Comparison of ENCODE assay signal across 8 mouse cellular contexts in genomic region chr4:119421921-119422293, GRCm38 (mm10). TPM values are rescaled to one million over a fixed set of nuclear protein-coding genes. Genes with fewer than 3 reads are reported as not detected.
DNase-seq lines count a peak whose midpoint lies in the region; ATAC-seq and TF ChIP-seq lines count a peak whose summit lies in the region.

No protein-coding gene starts in this region.

- dilution Hi-C loops in CH12.LX (cut with MboI; ENCODE audit: extremely low pct_ligation_motif_present, extremely low pct_unique_long_range_greater_than_20kb, low sequenced_read_pairs): no loop called here

- H3K27me3 ChIP-seq in heart, embryonic 13.5 days (replicated peaks): no peaks in the 10 kb centered on the region
- H3K27me3 ChIP-seq in CH12.LX (replicated peaks): no peaks in the 10 kb centered on the region
- H3K27me3 ChIP-seq in embryonic facial prominence, embryonic 13.5 days: no peaks in the 10 kb centered on the region
- no peaks in the 10 kb centered on the region for H3K27me3 ChIP-seq in hindbrain, embryonic 14.5 days (ENCODE audit: control insufficient read depth, insufficient read depth, low read length)
- H3K27me3 ChIP-seq in megakaryocyte, embryonic 14.5 days (replicated peaks): peaks cover 2% of the 10 kb centered on the region

- H3K4me3 ChIP-seq in heart, embryonic 13.5 days: peak overlapping the region; percentile 71
- H3K4me3 ChIP-seq in CH12.LX (replicated peaks in 1 of 3; ENCODE audit: low read depth in 2 of 3, low read length in 2 of 3, poor library complexity in 1 of 3): peak overlapping the region; percentile 74 to 85 (median 82)
- H3K4me3 ChIP-seq in embryonic facial prominence, embryonic 13.5 days: peak overlapping the region; percentile 63
- H3K4me3 ChIP-seq in hindbrain, embryonic 14.5 days (replicated peaks; ENCODE audit: low read length): peak overlapping the region; percentile 61
- H3K4me3 ChIP-seq in megakaryocyte, embryonic 14.5 days (replicated peaks): peak overlapping the region; percentile 94

- no peak for TF ChIP-seq POLR2A in CH12.LX (IDR thresholded peaks at IDR 0.05; ENCODE audit: low read depth, low read length)

- TF ChIP-seq EP300 in CH12.LX (IDR thresholded peaks at IDR 0.05; ENCODE audit: low read length): no peak

- in situ Hi-C loops in CH12.LX (cut with MboI; ENCODE audit: low pct_ligation_motif_present, low pct_unique_long_range_greater_than_20kb, low sequenced_read_pairs): loop anchor here (10.0 kb wide), 1 partner anchor 243 kb away; no protein-coding TSS in a partner anchor

- H3K9me3 ChIP-seq in heart, embryonic 13.5 days: no peaks in the 10 kb centered on the region
- H3K9me3 ChIP-seq in CH12.LX (replicated peaks; ENCODE audit: low read length): no peaks in the 10 kb centered on the region
- H3K9me3 ChIP-seq in embryonic facial prominence, embryonic 13.5 days: no peaks in the 10 kb centered on the region
- H3K9me3 ChIP-seq in hindbrain, embryonic 14.5 days (ENCODE audit: control insufficient read depth, low read length): no peaks in the 10 kb centered on the region
- no peaks in the 10 kb centered on the region for H3K9me3 ChIP-seq in megakaryocyte, embryonic 14.5 days

- DNase-seq in heart, postnatal 10 days: no peak
- DNase-seq in CH12.LX (ENCODE audit: extremely low read depth): no peak
- DNase-seq in hindbrain, embryonic 14.5 days (ENCODE audit: low spot score): peak; percentile 27
- DNase-seq in thymus, postnatal 36 days: no peak
- DNase-seq in frontal cortex, postnatal 10 days (ENCODE audit: low spot score in 2 of 2): no peak

- WGBS in heart, embryonic 13.5 days: under 1% methylated on average over 31 of the region's 31 CpGs
- WGBS in embryonic facial prominence, embryonic 13.5 days: under 1% methylated on average over 31 of the region's 31 CpGs
- 0% methylated on average over 26 of the region's 31 CpGs for WGBS in hindbrain, embryonic 14.5 days

- H3K27ac ChIP-seq in heart, embryonic 13.5 days (replicated peaks): peak overlapping the region; percentile 92
- H3K27ac ChIP-seq in CH12.LX (ENCODE audit: insufficient read depth, low read depth): peak overlapping the region; percentile 46; the same call in 1 of the 2 replicates
- peak overlapping the region; percentile 88 for H3K27ac ChIP-seq in embryonic facial prominence, embryonic 13.5 days
- peak overlapping the region; percentile 95 for H3K27ac ChIP-seq in hindbrain, embryonic 14.5 days

- peak; percentile 52; the same call in 1 of the 2 replicates for ATAC-seq in heart, embryonic 13.5 days (ENCODE audit: extremely low read depth, insufficient number of reproducible peaks, low FRiP score, low TSS enrichment)
- ATAC-seq in embryonic facial prominence, embryonic 13.5 days (ENCODE audit: insufficient number of reproducible peaks, insufficient read depth, low FRiP score, low TSS enrichment, low read depth): peak; percentile 62
- peak; percentile 64; the same call in 1 of the 2 replicates for ATAC-seq in hindbrain, embryonic 14.5 days (ENCODE audit: low FRiP score)

- TF ChIP-seq CTCF in CH12.LX (conservative IDR thresholded peaks at IDR 0.05 in 1 of 2, IDR thresholded peaks at IDR 0.05 in 1 of 2; ENCODE audit: low read depth in 2 of 2, low read length in 2 of 2): no peak

- H3K4me2 ChIP-seq in heart, embryonic 13.5 days: peak overlapping the region; percentile 86
- peak overlapping the region; percentile 75 for H3K4me2 ChIP-seq in CH12.LX (ENCODE audit: insufficient read depth, low read depth, poor library complexity, severe bottlenecking)
- peak overlapping the region; percentile 92 for H3K4me2 ChIP-seq in embryonic facial prominence, embryonic 13.5 days
- H3K4me2 ChIP-seq in hindbrain, embryonic 14.5 days (replicated peaks): peak overlapping the region; percentile 78

- peaks cover 18% of the 10 kb centered on the region for H3K36me3 ChIP-seq in heart, embryonic 13.5 days
- peaks cover 0 to 16% of the 10 kb centered on the region in 2 experiments for H3K36me3 ChIP-seq in CH12.LX (replicated peaks in 1 of 2; ENCODE audit: control insufficient read depth in 1 of 2, insufficient read depth in 1 of 2, low read length in 1 of 2)
- peaks cover 9% of the 10 kb centered on the region; the same call in 1 of the 2 replicates for H3K36me3 ChIP-seq in embryonic facial prominence, embryonic 13.5 days
- 0 out of 2 replicates have a peak, but pooled peaks cover 5% of the 10 kb centered on the region for H3K36me3 ChIP-seq in hindbrain, embryonic 14.5 days (replicated peaks; ENCODE audit: control insufficient read depth, insufficient read depth)
- H3K36me3 ChIP-seq in megakaryocyte, embryonic 14.5 days (replicated peaks; ENCODE audit: low read length): peaks cover 9% of the 10 kb centered on the region

- peaks cover 36% of the 10 kb centered on the region for H3K4me1 ChIP-seq in heart, embryonic 13.5 days
- peaks cover 3 to 21% of the 10 kb centered on the region in 2 experiments; a peak in 3 of 4 replicates for H3K4me1 ChIP-seq in CH12.LX (ENCODE audit: control insufficient read depth in 1 of 2, insufficient read depth in 2 of 2)
- H3K4me1 ChIP-seq in embryonic facial prominence, embryonic 13.5 days: peaks cover 19% of the 10 kb centered on the region
- H3K4me1 ChIP-seq in hindbrain, embryonic 14.5 days (replicated peaks; ENCODE audit: control insufficient read depth, insufficient read depth, low read length): peaks cover 16% of the 10 kb centered on the region
- H3K4me1 ChIP-seq in megakaryocyte, embryonic 14.5 days: peaks cover 49% of the 10 kb centered on the region

- intact Hi-C loops in heart, postnatal 10 days (cut with DNase I): loop anchor here (5.0 kb wide), 1 partner anchor 185 kb away; no protein-coding TSS in a partner anchor

- TF ChIP-seq RAD21 in CH12.LX (IDR thresholded peaks at IDR 0.05; ENCODE audit: low read depth, low read length): no peak

- H3K79me2 ChIP-seq in CH12.LX (replicated peaks; ENCODE audit: control insufficient read depth, extremely low read depth, insufficient read depth, poor library complexity, severe bottlenecking): no peaks in the 10 kb centered on the region

- H3K9ac ChIP-seq in heart, embryonic 13.5 days: peak overlapping the region; percentile 91
- peak overlapping the region; percentile 82 for H3K9ac ChIP-seq in CH12.LX (ENCODE audit: insufficient read depth, low read depth)
- H3K9ac ChIP-seq in embryonic facial prominence, embryonic 13.5 days: peak overlapping the region; percentile 85
- peak overlapping the region; percentile 79 for H3K9ac ChIP-seq in hindbrain, embryonic 14.5 days

TF ChIP-seq in CH12.LX, 34 proteins besides CTCF, POLR2A, EP300 and RAD21:
- no peak for TF ChIP-seq MXI1 (IDR thresholded peaks at IDR 0.05; ENCODE audit: low read depth, low read length)
- 0 out of 2 replicates have a peak, but pooled peaks have one; percentile 1 for TF ChIP-seq CHD1 (IDR thresholded peaks at IDR 0.05; ENCODE audit: low read depth, low read length)

RNA-seq across cellular contexts. Expression of gene Ppcs, which starts 0.3 kb away (rescaled TPM):
- 28.0 and 28.9 TPM in 2 replicates for polyA plus RNA-seq in heart, embryonic 13.5 days (2015; fragmentation: Nextera tagmentation; extraction: Ambion mirVana)
- total RNA-seq in heart, postnatal 10 days (2021): 10 to 100 TPM in 1 of 2 experiments, 1 to 10 TPM in 1; 9.6 to 17.0 TPM
- total RNA-seq in CH12.LX (2012; rRNA removed): 14.7 and 20.1 TPM in 2 replicates
- total RNA-seq in CH12.LX (2014; rRNA removed): 20.7 and 22.7 TPM in 2 replicates
- 19.1 and 19.3 TPM in 2 replicates for polyA plus RNA-seq in CH12.LX (2012; ENCODE audit: insufficient read length, low read depth)
- 28.3 and 32.2 TPM in 2 replicates for polyA plus RNA-seq in embryonic facial prominence, embryonic 13.5 days (2015; fragmentation: Nextera tagmentation; extraction: Ambion mirVana)
- 23.4 and 25.6 TPM in 2 replicates for polyA plus RNA-seq in hindbrain, embryonic 14.5 days (2014; fragmentation: Nextera tagmentation; extraction: Ambion mirVana)
- 7.7 and 11.4 TPM in 2 replicates for polyA plus RNA-seq in megakaryocyte, embryonic 14.5 days (2012; ENCODE audit: insufficient read depth, low replicate concordance)

RNA-seq across cellular contexts. Expression of gene Zmynd12, which starts 0.7 kb away (rescaled TPM):
- polyA plus RNA-seq in heart, embryonic 13.5 days (2015; fragmentation: Nextera tagmentation; extraction: Ambion mirVana): 0.13 and 0.29 TPM in 2 replicates
- total RNA-seq in heart, postnatal 10 days (2021): not detected
- total RNA-seq in CH12.LX (2012; rRNA removed): 0.13 and 0.25 TPM in 2 replicates
- total RNA-seq in CH12.LX (2014; rRNA removed): 0.47 and 0.75 TPM in 2 replicates
- polyA plus RNA-seq in CH12.LX (2012; ENCODE audit: insufficient read length, low read depth): 0.53 and 1.0 TPM in 2 replicates
- 0.63 TPM in 1 of 2 replicates, not detected in the other for polyA plus RNA-seq in embryonic facial prominence, embryonic 13.5 days (2015; fragmentation: Nextera tagmentation; extraction: Ambion mirVana)
- polyA plus RNA-seq in hindbrain, embryonic 14.5 days (2014; fragmentation: Nextera tagmentation; extraction: Ambion mirVana): 0.23 and 0.83 TPM in 2 replicates
- not detected in 2 replicates for polyA plus RNA-seq in megakaryocyte, embryonic 14.5 days (2012; ENCODE audit: insufficient read depth, low replicate concordance)

RNA-seq across cellular contexts. Expression of gene Ccdc30, which starts 6.6 kb away (rescaled TPM):
- 1.9 and 2.9 TPM in 2 replicates for polyA plus RNA-seq in heart, embryonic 13.5 days (2015; fragmentation: Nextera tagmentation; extraction: Ambion mirVana)
- under 1 TPM; 0.35 to 0.65 TPM for total RNA-seq in heart, postnatal 10 days (2021)
- total RNA-seq in CH12.LX (2012; rRNA removed): 0.04 TPM in 1 of 2 replicates, not detected in the other
- total RNA-seq in CH12.LX (2014; rRNA removed): not detected in 2 replicates
- polyA plus RNA-seq in CH12.LX (2012; ENCODE audit: insufficient read length, low read depth): not detected in 2 replicates
- polyA plus RNA-seq in embryonic facial prominence, embryonic 13.5 days (2015; fragmentation: Nextera tagmentation; extraction: Ambion mirVana): 5.0 and 6.4 TPM in 2 replicates
- 19.7 and 20.9 TPM in 2 replicates for polyA plus RNA-seq in hindbrain, embryonic 14.5 days (2014; fragmentation: Nextera tagmentation; extraction: Ambion mirVana)
- 0.03 TPM in 1 of 2 replicates, not detected in the other for polyA plus RNA-seq in megakaryocyte, embryonic 14.5 days (2012; ENCODE audit: insufficient read depth, low replicate concordance)
